In genomic region chr1:55618617-55619286, GRCm38 (mm10) we compare ENCODE assay signal across 9 mouse cellular contexts.
DNase-seq lines count a peak whose midpoint lies in the region; TF ChIP-seq lines count a peak whose summit lies in the region.
"Had no signal": no experiment of that assay in that cellular context is flagged by ENCODE, and none has a peak within 500 bp of the region (broad histone marks: within the 10 kb centered on the region; RNA-seq: fewer than 3 reads in every experiment).

No protein-coding gene starts in this region.

- no peaks in the 10 kb centered on the region for H3K27me3 ChIP-seq in heart, adult 2 months (ENCODE audit: control insufficient read depth, insufficient read depth, low read length)

- no peaks in the 10 kb centered on the region for H3K79me2 ChIP-seq in heart, adult 2 months (replicated peaks; ENCODE audit: control insufficient read depth, insufficient read depth, low read length)

- intact Hi-C loops in heart, adult 2 months (cut with DNase I): no loop called here
- intact Hi-C loops in left cerebral cortex, postnatal 4 days (cut with DNase I): no loop called here

- no peak overlapping the region for H3K4me3 ChIP-seq in heart, adult 2 months

- 24% methylated on average over 7 of the region's 7 CpGs for WGBS in heart, adult 2 months

- no peak for TF ChIP-seq EP300 in heart, adult 2 months (IDR thresholded peaks at IDR 0.05; ENCODE audit: insufficient read depth, low read depth, low read length)

- peaks cover 3% of the 10 kb centered on the region; the same call in 1 of the 2 replicates for H3K36me3 ChIP-seq in heart, adult 2 months (ENCODE audit: control insufficient read depth, insufficient read depth, low read length)
- H3K36me3 ChIP-seq: G1E had no signal

- peak overlapping the region; percentile 20 for H3K27ac ChIP-seq in heart, adult 2 months

- TF ChIP-seq POLR2A in heart, adult 2 months (IDR thresholded peaks at IDR 0.05; ENCODE audit: insufficient read depth, low read depth, low read length): no peak

- H3K4me1 ChIP-seq in heart, adult 2 months (ENCODE audit: control insufficient read depth, insufficient read depth, low read length): peaks cover 8% of the 10 kb centered on the region

- peak; percentile 39 for TF ChIP-seq CTCF in heart, adult 2 months (IDR thresholded peaks at IDR 0.05)

- no peak overlapping the region for H3K9ac ChIP-seq in heart, adult 2 months (ENCODE audit: low read depth, low read length)

- peak; percentile 21 for DNase-seq in kidney, postnatal 10 days
- DNase-seq in kidney, postnatal 36 days: no peak
- DNase-seq in adrenal gland, postnatal 36 days: peak; percentile 24 to 62
- DNase-seq in heart, adult 2 months: peak; percentile 37 to 71
- peak; percentile 43 for DNase-seq in left cerebral cortex, postnatal 4 days
- no peak for DNase-seq in T-cell, adult 2 months (ENCODE audit: low spot score)
- no peak for DNase-seq in urinary bladder, postnatal 10 days (ENCODE audit: low spot score)
- no peak for DNase-seq in frontal cortex, postnatal 25 days (ENCODE audit: low spot score in 2 of 2)

Comparison
In these comparisons a context has a peak if more than half of its experiments do, and no peak if none do; other contexts are left out.
1. DNase-seq: peak in kidney, postnatal 10 days (single experiment), adrenal gland, postnatal 36 days (2 of 2), heart, adult 2 months (2 of 2) and left cerebral cortex, postnatal 4 days (single experiment); none in kidney, postnatal 36 days (0 of 2), T-cell, adult 2 months (single experiment), urinary bladder, postnatal 10 days (single experiment) and frontal cortex, postnatal 25 days (0 of 2).